Mouse (Mus musculus) heart, adult 9 months (tissue): ENCODE data around the gene Gm21834.

ENCODE experiments used
- DNase-seq, 2 experiments: peaks; one replicate each; pipeline ENCODE4 v3.0.0; 2022; ENCODE audit warnings: low spot score in 2 of 2

The Gm21834 gene

DNA sequence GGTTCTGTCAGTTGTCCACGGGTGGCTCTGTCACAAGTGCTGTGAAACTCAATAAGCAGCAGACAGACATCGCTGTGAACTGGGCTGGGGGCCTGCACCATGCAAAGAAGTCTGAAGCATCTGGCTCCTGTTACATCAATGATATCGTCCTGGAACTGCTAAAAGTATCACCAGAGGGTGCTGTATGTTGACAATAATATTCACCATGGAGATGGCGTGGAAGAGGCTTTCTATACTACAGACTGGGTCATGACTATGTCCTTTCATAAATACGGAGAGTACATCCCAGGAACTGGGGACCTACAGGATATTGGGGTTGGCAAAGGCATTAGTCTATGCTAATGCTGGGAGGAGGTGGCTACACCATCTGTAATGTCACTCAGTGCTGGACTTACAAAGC lies at the start of gene Gm21834:
TSS of gene Gm21834 (minus strand) at position 101 of the 400 bp plus-strand sequence.
- no peak for DNase-seq

DNA sequence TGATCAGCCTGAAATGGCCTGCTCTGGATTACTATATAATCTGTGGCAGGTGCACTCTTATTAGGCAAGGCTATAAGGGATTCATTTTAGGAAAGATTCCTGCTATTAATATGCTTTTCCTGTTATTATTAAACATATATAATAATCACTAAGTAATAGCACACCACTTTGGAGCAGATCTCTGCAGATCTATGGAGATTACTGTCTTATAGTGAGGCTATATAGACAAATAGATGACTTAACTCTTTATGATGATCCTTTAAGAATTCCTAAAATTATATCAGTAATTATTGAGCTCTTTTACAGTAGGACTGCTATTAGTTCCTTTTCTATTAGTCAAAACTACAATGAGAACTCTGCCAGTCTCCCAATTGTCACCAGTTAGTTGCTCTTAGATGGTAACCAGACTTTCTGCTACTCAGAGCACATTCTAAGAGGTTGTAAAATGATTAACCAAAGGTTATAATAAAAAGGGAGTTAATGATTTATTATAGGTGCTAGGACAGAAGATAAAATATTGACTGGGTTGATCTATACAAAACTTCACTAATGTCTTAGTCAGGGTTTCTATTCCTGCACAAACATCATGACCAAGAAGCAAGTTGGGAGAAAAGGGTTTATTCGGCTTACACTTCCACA lies 46.3 kb upstream of the Gm21834 start:
- no peak for DNase-seq

DNA sequence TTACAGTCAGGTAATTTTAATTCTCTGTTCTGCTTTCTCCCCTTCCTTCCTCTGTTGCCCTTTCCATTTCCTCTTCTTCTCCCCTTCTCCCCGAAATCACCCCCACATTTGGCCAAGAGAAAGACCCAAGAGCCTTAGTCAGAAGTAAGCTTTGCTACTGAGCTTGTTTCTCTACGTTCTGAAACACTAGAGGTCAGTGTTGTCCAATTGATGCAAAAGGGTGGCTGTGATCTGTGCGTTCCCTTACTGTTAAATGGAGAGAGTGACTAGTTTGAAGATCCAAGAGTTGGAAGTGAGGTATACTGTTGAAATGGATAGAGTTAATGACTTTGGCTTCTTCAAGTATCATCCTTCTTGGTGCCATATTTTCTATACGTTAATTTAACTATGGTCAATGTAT lies 28.9 kb upstream of the Gm21834 start:
- DNase-seq, result no peak

DNA sequence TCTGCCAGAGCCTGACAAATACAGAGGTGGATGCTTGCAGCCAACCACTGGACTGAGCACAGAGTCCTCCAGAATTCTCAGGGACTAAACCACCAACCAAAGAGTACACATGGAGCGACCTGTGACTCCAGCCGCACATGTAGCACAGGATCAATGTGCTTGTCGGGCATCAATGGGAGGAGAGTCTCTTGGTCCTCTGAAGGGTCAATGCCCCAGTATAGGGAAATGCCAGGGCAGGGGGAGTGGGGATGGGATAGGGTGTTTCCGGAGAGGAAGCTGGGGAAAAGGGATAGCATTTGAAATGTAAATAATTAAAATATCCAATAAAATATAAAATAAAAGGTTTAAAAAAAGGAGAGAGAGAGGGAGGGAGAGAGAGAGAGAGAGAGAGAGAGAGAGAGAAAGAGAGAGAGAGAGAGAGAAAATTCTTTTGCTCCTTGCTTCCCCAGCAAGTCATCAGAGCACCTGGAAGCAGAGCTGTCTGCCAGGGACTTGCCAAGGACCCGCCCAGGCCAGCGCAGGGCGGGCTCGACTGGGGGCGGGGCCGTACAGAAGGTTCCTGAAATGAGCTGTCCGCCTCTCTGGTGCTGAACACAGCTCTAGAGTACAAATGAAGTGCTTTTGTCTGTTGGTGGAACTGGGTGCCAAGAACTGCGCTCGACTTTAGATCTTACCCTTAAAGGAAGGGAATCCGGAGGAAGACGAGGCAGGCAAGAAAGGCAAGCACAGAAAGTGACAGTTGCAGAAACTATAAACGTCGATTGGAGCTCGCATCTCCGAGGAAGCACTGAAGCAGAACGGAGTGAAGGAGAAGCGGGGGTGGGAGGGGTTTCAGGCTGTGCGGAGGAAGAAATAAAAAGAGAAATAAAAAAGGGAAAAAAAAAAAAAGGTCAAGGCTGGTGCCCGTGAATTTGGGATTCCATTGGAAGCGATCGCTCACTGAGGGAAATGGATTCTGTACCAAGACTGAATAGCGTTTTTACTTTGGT lies 26.9 kb upstream of the Gm21834 start, which contains the start of gene Cntnap5c:
TSS of gene Cntnap5c (plus strand) at position 949 of the 989 bp plus-strand sequence.
- DNase-seq, result no peak

DNA sequence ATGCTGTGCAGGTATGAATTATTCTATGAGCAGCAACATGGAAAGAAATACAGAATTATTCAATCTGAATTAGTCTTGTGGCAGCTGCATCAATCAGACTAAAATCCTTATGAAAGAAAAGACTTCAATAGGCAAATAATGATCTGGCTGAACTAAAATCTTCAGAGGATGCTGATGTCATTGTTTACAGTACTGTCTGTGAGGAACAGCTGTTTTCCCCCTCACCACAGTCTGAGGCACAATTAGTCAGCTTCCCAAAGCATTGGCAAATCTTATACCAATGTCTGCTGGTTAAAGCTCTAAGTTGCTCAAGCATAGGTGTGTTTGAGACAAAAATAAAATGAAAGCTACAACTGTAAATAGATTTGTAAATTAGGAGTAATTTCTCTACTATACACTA lies 25.3 kb upstream of the Gm21834 start:
- DNase-seq, result no peak

DNA sequence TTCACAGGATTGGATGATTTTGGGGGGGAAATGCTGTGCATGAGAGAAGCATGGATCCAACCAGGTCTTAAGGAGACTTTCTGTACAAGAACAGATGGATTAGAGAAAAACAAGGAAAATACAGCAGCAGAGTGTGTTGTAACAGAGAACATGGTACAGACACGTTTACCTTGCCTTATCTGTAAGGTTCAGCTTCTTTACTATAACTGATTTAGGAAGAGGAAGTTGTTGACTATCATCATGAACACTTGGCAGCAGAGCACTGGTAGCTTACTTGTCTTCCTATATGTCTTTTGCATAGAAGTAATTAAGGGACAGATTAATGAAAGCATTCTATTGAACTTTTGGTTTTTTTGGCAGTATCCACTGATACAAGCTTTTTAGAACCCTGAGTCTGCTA lies 16.0 kb upstream of the Gm21834 start:
- DNase-seq, result no peak

DNA sequence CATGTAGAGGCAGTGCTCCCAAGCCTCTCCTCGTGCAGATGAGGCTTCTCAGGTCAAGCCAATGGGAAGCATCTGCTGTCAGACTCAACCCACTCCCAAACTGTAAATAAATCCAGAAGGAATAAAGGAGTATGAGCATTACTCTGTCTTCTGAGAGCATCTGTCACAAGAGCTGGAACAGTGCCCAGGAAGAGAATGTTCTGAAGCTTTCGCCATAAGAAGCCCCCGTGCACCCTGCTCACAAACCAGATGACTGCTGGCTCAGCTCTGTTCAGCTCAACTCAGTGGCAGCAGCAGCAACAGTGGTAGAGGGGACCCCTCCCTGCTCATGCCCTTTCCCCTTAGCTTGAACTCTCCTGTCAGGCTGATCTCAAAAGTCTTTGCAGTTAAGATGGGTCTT lies 47.2 kb downstream of the Gm21834 start:
- no peak for DNase-seq
